Mouse (Mus musculus) heart, adult 2 months (tissue): Measurements from ENCODE around the gene Med20. TPM values are rescaled to one million over a fixed set of nuclear protein-coding genes. Genes with fewer than 3 reads are reported as not detected.

Experiments
- DNase-seq, 2 experiments: peaks; one replicate each; pipeline ENCODE4 v3.0.0; 2021
- H3K27ac ChIP-seq: fragments of 200-600 bp; 2 replicates; pipeline ENCODE4 v1.8.1; 2022
- H3K27me3 ChIP-seq: fragments of 200-500 bp; 2 replicates; pipeline ENCODE4 v1.6.1; 2012; ENCODE audit warnings: mild to moderate bottlenecking, low read length, inconsistent platforms, mixed read lengths; ENCODE audit not compliant: control insufficient read depth, insufficient read depth
- H3K36me3 ChIP-seq: fragments of 200-500 bp; 2 replicates; pipeline ENCODE4 v1.6.1; 2012; ENCODE audit warnings: low read length, inconsistent platforms; ENCODE audit not compliant: control insufficient read depth, insufficient read depth
- H3K4me1 ChIP-seq: fragments of 200-500 bp; 2 replicates; pipeline ENCODE4 v1.6.1; 2011; ENCODE audit warnings: low read length; ENCODE audit not compliant: control insufficient read depth, insufficient read depth
- H3K4me3 ChIP-seq: fragments of 200-600 bp; 2 replicates; pipeline ENCODE4 v1.8.1; 2022
- H3K79me2 ChIP-seq: fragments of 200-500 bp; replicated peaks from 2 replicates; pipeline ENCODE4 v1.6.1; 2012; ENCODE audit warnings: mild to moderate bottlenecking, inconsistent platforms, low read length, moderate library complexity, mixed read lengths; ENCODE audit not compliant: control insufficient read depth, insufficient read depth
- H3K9ac ChIP-seq: fragments of 200-500 bp; 2 replicates; pipeline ENCODE4 v1.6.1; 2012; ENCODE audit warnings: low read depth, mild to moderate bottlenecking, control low read depth, inconsistent platforms, low read length, mixed read lengths
- CTCF ChIP-seq: fragments of 200-600 bp; IDR thresholded peaks from 2 replicates; pipeline ENCODE4 v1.8.1; 2022; ENCODE audit warnings: antibody characterized with exemption, mild to moderate bottlenecking, moderate library complexity
- EP300 ChIP-seq: fragments of 200-500 bp; IDR thresholded peaks from 2 replicates; pipeline ENCODE4 v1.6.1; 2011; ENCODE audit warnings: low read depth, low read length, control low read depth; ENCODE audit not compliant: insufficient read depth
- POLR2A ChIP-seq: fragments of 200-500 bp; IDR thresholded peaks from 2 replicates; pipeline ENCODE4 v1.6.1; 2011; ENCODE audit warnings: mild to moderate bottlenecking, low read depth, low read length, control low read depth; ENCODE audit not compliant: insufficient read depth
- WGBS: fragments of 180-500 bp; shearing (Covaris S2); methylation state at CpG from one replicate; pipeline ENCODE4 v1.1.7; 2018; 5-methylcytosine and 5-hydroxymethylcytosine counted together
- intact Hi-C: fragments of 180-260 bp; cut with DNase I; formaldehyde crosslinking; loops from one replicate; pipeline ENCODE4 v1.15.1; 2025
- polyA plus RNA-seq: library from polyadenylated mRNA; depleted of rRNA; stranded (reverse); fragments of >200 nt; gene quantifications from 2 replicates; pipeline ENCODE4 v1.2.3, GENCODE M21; 2012
- total RNA-seq, 2 experiments: library from RNA; stranded (reverse); gene quantifications; 2 replicates each; pipeline ENCODE4 v1.2.3; 2021

Gene Med20
- total and polyA plus RNA-seq, 3 experiments, result 13.5 to 17.4 (median 15.0) TPM

GRCm38 (mm10) chr17:47599511-47600297 is 11.7 kb upstream of the Med20 start:
- WGBS, result 55% methylated on average over 11 of the region's 11 CpGs
- TF ChIP-seq POLR2A (peak; percentile 49), EP300 (0 out of 2 replicates have a peak, but pooled peaks have one; percentile 40), CTCF (no peak)
- intact Hi-C loops, result no loop called here
- Histone ChIP-seq H3K79me2 (no peaks in the 10 kb centered on the region), H3K4me3 (no peak overlapping the region), H3K9ac (no peak overlapping the region), H3K27me3 (no peaks in the 10 kb centered on the region), H3K27ac (peak overlapping the region; percentile 80), H3K36me3 (peaks cover 3% of the 10 kb centered on the region; the same call in 1 of the 2 replicates), H3K4me1 (peaks cover 15% of the 10 kb centered on the region)
- DNase-seq, result peak in 1 of 2 experiments; percentile 45

GRCm38 (mm10) chr17:47600601-47601388 is 10.6 kb upstream of the Med20 start:
- Histone ChIP-seq H3K36me3 (peaks cover 3% of the 10 kb centered on the region; the same call in 1 of the 2 replicates), H3K4me1 (peaks cover 13% of the 10 kb centered on the region), H3K9ac (no peak overlapping the region), H3K27ac (peak overlapping the region; percentile 80), H3K79me2 (no peaks in the 10 kb centered on the region), H3K4me3 (no peak overlapping the region), H3K27me3 (no peaks in the 10 kb centered on the region)
- TF ChIP-seq POLR2A (no peak), EP300 (no peak), CTCF (no peak)
- no peak for DNase-seq
- intact Hi-C loops, result no loop called here
- WGBS, result 61% methylated on average over 13 of the region's 13 CpGs

GRCm38 (mm10) chr17:47601389-47601755 is 10.0 kb upstream of the Med20 start:
- no peak overlapping the region for H3K4me3 ChIP-seq
- H3K9ac ChIP-seq, result no peak overlapping the region
- H3K36me3 ChIP-seq, result peaks cover 3% of the 10 kb centered on the region; the same call in 1 of the 2 replicates
- no peak for DNase-seq
- H3K27me3 ChIP-seq, result no peaks in the 10 kb centered on the region
- 85% methylated on average over 10 of the region's 10 CpGs for WGBS
- H3K4me1 ChIP-seq, result peaks cover 13% of the 10 kb centered on the region
- intact Hi-C loops, result no loop called here
- H3K79me2 ChIP-seq, result no peaks in the 10 kb centered on the region
- TF ChIP-seq POLR2A (no peak), EP300 (no peak), CTCF (no peak)
- H3K27ac ChIP-seq, result peak overlapping the region; percentile 80; the same call in 1 of the 2 replicates

GRCm38 (mm10) chr17:47602289-47602688 is 9.1 kb upstream of the Med20 start:
- intact Hi-C loops, result no loop called here
- no peak for DNase-seq
- 92% methylated on average over 11 of the region's 11 CpGs for WGBS

GRCm38 (mm10) chr17:47606220-47606619 is 5.2 kb upstream of the Med20 start:
- TF ChIP-seq CTCF, result peak; percentile 60
- no peak for TF ChIP-seq POLR2A
- no peak for TF ChIP-seq EP300
- no peak overlapping the region for H3K9ac ChIP-seq
- intact Hi-C loops, result no loop called here
- no peak for DNase-seq
- WGBS, result 65% methylated on average over 5 of the region's 5 CpGs
- H3K4me3 ChIP-seq, result no peak overlapping the region
- H3K27ac ChIP-seq, result no peak overlapping the region
- no peaks in the 10 kb centered on the region for H3K27me3 ChIP-seq
- H3K4me1 ChIP-seq, result peaks cover 1% of the 10 kb centered on the region
- no peaks in the 10 kb centered on the region; the same call in 1 of the 2 replicates for H3K36me3 ChIP-seq
- no peaks in the 10 kb centered on the region for H3K79me2 ChIP-seq

More at GRCm38 (mm10) chr17:47602289-47602688, 9.1 kb upstream of the Med20 start:
- H3K79me2 ChIP-seq, result no peaks in the 10 kb centered on the region
- peaks cover 11% of the 10 kb centered on the region for H3K4me1 ChIP-seq
- H3K9ac ChIP-seq, result no peak overlapping the region
- H3K27ac ChIP-seq, result no peak overlapping the region
- no peak overlapping the region for H3K4me3 ChIP-seq
- H3K27me3 ChIP-seq, result no peaks in the 10 kb centered on the region
- peaks cover 3% of the 10 kb centered on the region; the same call in 1 of the 2 replicates for H3K36me3 ChIP-seq
- TF ChIP-seq CTCF (no peak), POLR2A (no peak), EP300 (no peak)
